Mouse (Mus musculus) frontal cortex, adult 2 months (tissue): ENCODE measurements at regions not wholly inside any gene's neighbourhood (a gene's known extent, or its start where the extent isn't known, plus 50 kb on each side); places are given as distances from the start of the nearest gene placed in this dataset.

Experiments
- DNase-seq, 2 experiments: peaks; one replicate each; pipeline ENCODE4 v3.0.0; 2022; ENCODE audit warnings: low spot score in 1 of 2; ENCODE audit errors: extremely low spot score in 1 of 2

GRCm38 (mm10) chr3:41423630-41424029, 131.9 kb upstream of the Jade1 start:
- no peak for DNase-seq

DNA sequence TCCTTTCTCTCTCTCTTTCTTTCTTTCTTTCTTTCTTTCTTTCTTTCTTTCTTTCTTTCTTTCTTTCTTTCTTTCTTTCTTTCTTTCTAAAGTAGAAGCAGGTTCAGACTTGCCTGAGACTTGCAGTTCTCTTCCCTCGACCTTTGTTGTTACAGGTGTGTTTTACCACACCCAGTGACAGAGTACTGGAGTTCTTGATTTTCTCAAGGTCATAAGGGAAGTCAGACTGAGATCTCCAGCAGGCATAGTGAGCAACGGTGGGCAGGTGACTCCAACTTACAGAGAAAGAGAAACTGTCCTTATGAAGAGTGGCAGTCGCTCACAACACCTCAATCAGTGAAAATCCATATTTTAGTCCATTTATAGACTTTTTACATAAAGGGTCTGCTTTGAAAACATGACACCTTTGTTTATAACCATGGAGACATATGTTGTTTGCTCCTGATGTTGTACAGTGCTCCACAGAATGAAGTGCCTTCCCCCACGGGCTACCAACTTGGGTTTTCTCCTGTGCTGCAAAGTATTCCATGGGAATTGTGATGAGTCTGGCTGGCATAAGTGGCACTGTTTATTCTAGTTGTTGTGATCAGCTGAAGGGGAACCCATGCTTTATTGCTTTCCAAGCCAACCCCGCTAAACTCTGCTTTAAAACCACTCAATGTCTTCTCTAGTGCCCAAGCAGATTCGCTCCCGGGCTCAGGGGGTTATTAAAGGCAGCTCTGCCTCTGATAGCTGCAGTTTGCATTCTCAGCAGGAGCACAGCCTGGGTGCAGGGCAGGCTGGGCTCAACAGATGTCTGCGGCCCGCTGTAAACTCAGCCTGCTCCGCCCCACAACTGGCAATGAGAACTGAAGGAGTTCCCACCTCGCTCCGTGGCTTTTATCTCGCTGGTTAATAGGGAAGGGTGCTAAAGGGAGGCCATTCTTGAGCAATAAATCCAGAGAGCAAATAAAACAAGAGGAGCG, 132.6 kb upstream of the Jade1 start:
- no peak for DNase-seq

DNA sequence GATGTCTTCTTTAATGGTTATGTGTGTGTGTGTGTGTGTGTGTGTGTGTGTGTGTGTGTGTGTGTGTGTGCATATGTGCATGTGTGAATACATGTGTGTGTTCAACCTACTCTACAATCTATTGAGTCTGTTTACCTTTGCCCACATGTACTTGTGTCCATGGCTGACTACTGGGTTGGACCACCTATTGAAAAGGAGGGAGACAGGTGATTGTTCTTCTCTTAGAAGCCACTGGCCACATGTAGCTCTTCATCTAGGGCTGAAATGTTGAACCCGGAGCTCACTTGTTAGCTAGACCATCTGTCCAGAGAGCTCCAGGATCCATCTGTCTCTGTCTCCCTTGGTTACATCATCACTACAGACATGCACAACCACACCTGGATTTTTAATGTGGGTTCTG, 141.8 kb upstream of the Jade1 start:
- no peak for DNase-seq

GRCm38 (mm10) chr3:41412698-41413097, 142.8 kb upstream of the Jade1 start:
- no peak for DNase-seq

- peak in 1 of 2 experiments; percentile 22 for DNase-seq
Measured at GRCm38 (mm10) chr3:41408821-41409737, 146.5 kb upstream of the Jade1 start.

DNA sequence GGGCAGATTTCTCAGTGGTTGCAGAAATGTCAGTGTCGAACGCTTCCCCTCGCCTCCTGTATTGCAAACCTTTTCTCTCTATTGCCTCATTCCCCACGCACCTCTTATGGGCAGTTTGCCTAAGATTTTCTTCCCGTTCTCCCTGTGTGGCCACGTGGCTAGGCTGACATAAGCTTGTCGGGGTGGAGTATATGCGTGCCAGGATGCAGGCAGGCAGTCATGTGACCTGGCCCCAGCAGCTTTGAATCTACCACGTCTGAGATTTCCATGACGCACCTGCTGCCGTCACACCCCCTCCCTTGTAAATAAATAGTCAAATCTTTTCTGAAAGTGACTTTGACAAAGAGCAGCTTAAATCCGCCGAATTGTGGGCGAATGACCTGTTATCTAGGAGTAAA, 147.1 kb upstream of the Jade1 start:
- peak; percentile 48 to 73 for DNase-seq

DNA sequence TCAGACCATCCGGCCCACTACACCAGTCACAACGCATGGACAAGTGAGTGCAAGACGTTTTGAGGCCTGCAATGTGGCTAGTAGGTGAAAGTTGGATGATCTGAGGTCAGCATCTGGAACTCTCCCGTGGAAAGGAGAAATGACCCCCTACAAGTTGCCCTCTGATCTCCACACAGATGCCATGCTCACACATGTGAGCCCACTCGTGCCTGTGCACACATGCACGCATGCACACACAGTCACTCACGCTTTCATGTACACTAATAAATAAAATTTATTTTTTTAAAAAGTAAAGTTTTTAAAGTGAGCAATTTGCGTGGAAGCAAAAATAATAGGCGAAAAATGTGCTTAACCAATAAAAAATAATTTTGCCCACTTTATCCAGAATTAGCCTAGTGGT, 147.5 kb upstream of the Jade1 start:
- no peak for DNase-seq

DNA sequence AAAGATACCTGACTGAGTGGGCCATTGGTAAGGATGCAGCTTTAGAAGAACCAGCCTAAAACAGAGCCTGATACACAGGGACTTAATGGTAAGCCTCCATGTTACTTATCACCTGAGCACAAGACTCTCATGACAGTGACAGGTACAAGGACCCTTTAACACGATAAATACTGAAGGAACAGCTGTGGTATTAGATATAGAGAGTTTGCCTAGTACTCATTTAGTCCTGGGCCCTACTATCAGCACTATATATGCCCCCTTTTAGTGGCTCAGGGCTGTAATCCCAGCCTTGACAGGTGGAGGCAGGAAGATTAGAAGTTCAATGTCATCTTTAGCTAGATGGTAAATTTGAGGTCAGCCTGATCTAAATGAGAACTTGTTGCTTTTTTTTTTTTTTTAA, 148.0 kb upstream of the Jade1 start:
- no peak for DNase-seq

DNA sequence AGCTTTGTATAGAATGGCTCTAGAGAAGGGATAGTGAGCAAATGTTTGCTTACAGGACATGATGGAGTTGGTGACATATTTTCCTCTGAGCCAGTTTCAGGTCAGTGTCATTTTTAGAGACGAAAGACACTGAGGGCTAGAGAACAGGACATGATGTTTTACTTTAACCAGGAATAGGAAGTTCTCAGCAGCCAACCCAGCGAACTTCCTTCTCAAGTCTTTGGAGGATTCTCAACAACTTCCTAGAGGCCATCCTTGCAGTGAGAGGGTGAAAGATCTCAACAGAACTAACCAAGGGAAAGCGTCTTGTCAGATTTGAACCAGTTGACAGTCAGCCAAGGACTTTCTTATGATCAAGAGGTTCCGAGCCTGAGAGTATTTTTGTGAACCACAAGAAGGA, 153.7 kb upstream of the Jade1 start:
- DNase-seq: no peak

DNA sequence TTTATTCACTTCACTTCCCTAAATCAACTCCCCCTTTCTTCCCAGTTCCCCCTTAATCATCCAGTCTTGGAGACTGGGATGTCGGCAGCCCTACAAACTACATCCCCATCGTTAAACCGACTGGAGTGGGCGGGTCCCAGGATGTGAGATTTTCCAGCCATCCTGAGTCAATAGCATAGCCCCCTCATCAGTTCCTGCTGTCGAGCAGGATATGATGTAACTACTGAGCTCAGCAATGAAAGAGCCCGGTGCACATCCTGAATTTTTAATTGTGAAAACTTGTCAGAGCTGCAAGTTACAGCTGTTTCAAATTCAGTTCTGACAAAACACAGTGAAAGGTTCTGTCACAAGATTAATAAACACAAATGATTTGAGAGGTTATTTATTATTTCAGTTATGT, 165.7 kb upstream of the Jade1 start:
- no peak for DNase-seq

DNA sequence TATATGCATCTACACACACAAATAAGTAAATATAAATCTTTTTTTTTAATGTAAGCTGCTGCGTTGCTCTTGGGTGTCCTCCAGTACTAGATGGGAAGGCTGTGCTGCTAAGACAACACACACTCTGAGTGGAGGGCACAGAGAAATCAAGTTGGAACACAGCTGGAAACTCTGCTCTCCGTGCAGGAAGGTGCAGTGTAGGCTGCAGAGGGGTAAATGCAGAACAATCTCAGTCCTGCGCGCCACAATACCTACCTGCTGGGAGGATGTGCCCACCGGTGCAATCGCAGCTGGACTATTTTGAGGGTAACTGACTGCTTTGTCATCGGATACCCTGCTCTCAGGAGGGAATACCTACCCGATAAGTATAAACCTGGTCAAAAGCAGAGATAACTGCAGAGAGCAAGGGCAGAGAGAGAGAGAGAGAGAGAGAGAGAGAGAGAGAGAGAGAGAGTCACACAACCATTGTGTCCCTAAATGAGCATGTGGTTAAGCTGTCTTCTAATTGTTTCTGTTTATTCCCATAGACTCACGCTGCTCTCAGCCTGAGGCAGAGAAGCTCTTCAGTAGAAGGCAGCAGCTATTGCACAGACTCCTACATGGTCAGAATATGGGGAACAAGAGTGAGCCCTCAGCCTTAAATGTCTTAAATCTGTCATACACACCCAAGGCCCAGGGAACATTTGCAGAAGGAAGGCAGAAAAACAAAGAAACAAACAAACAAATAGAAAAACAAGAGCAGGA, 167.9 kb upstream of the Jade1 start:
- DNase-seq: no peak

GRCm38 (mm10) chr3:41386299-41386698, 169.2 kb upstream of the Jade1 start:
- no peak for DNase-seq

GRCm38 (mm10) chr3:41384410-41384809, 171.1 kb upstream of the Jade1 start:
- DNase-seq: no peak

GRCm38 (mm10) chr3:41378576-41378975, 177.0 kb upstream of the Jade1 start:
- DNase-seq: no peak

DNA sequence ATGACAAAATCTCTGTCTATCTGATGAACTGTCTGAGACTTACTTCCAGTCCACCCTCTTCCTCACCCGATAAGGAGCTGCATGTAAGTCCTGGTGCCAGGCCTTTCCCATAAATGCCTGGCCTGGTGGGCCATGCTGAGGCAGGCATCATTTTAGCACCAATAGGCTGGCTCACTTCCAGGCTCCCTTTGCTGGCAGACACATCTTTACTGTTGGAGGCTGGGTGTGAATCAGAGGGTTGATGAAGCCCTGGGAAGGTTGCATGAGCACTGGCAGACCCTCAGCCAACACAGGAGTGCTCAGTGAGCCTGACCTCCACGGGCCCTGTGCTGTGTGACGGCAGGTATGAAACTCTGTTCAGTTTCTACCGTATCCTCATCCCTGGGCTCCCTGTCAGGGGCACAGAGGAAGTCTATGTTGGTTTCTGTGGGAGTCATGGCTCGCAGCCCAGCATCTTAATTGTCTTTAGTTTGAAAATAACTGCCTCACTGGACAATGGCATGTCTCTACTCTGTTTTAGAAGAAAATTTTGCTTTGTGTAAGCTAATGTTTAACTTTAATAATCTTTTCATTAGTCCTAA, 177.6 kb upstream of the Jade1 start:
- DNase-seq: peak in 1 of 2 experiments; percentile 38

GRCm38 (mm10) chr3:41376848-41377582, 178.5 kb upstream of the Jade1 start:
- no peak for DNase-seq

GRCm38 (mm10) chr3:41375230-41375930, 180.2 kb upstream of the Jade1 start:
- no peak for DNase-seq

- DNase-seq: no peak
Measured at GRCm38 (mm10) chr3:41373198-41373597, 182.3 kb upstream of the Jade1 start.
